Mouse (Mus musculus) WW6 (cell line): ENCODE measurements around the gene Zfp950.

ENCODE experiments used
- DNase-seq: peaks from one replicate; pipeline ENCODE4 v3.0.0-alpha.2; 2013; ENCODE audit warnings: low read depth, low spot score

The Zfp950 gene

DNA sequence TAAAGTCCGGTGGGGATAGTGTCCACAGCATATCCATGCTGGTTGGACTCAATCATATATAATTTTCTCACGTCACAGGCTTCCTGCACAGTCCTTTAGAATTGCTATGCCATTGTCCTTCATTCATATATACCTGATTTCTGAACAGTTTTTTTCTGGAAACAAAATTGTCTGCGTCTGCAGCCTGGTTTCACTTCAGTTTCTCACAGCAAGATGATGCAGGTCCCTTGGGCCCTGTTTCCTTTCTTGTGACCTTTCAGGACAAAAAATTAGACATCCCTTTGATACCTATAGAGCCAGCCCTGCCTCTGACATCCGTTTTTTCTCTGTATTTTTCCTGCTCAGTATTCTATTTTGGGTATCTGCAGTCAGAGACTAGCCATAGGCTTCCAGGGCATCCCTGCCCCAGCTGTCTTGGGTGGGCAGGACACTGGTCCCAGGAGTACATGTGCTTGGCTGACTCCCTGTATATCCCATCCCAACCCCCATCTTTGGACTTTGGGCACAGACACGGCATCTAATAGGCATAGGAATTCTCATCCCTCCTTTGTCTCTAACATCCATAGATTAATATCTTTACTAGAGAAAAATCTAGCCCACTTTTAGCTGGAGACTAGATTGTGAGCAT lies 83.7 kb downstream of the Zfp950 start:
- DNase-seq: no peak

DNA sequence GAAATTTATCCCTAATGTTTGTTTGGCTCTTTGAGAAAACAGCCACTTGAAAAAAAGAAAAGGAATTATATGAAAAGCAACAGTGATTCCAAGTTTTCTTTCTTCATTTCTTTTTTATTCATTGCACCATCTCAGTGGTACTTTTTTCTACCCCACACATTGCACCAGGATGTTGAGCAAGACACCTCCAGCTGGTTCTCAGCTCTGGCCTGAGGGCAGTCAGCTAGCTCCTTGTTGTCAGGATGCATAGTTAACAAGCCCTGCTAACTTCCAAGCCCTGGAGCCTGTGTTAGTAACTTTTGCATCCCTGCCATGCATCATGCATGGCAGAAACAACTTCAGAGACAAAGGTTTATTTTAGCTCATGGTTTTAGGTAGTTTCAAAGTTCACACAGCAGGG lies 87.9 kb downstream of the Zfp950 start:
- no peak for DNase-seq

DNA sequence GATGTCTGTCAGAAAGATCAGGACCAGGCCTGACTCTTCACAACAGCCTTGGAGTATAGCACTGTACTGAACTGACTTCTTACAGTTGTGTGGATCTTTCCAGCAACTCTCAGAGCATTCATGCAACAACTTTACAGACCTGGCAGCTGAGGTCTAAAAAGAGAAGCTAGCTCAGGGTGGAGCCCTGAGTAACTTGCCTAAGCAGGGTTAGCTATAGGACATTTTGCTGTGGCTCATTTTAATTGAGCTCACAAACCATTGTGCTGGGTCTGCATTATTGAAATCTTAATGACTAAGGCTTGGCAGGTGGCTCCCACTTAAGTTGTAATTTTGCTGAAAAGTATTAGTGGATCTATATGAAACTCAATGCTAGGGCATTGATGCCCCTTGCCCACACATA lies 88.6 kb downstream of the Zfp950 start:
- DNase-seq: no peak

DNA sequence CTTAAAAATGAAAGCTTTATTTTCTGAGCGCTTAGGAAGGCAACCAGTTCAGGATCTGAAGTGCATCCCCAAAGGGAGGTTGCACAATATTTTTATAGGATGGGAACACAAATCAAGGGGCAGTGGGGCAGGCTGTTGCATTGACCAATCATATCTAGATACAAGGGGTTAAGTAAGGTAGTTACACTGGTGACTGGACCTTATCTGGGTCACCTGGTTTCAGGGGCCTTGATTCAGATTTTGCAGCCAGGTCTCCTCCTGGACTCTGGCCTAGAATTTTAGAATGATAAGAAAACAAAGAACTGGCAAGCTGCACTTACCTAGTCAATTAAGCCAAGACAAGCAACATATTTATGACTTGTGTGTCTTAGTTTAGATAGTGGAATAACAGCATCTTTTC lies 89.5 kb downstream of the Zfp950 start:
- no peak for DNase-seq

DNA sequence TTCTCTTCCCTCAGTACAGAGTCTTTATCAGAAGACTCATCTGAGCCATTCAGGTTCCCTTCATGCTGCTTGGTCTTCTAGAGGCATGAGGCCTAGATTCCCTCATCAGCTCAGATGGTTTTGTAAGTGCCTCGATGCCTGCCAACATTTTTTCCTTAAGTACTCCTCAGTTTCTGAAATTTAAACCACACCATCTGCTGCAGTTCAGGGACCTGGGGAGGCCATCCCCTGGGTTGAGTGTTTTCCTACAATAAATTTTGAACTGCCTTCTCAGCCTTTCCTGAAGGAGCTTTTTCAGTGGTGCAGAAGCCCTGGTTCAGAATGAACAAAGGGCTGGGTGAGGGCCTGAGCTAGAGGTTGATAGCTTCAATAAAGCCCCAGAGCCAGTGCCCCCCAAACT lies 91.2 kb downstream of the Zfp950 start:
- no peak for DNase-seq

DNA sequence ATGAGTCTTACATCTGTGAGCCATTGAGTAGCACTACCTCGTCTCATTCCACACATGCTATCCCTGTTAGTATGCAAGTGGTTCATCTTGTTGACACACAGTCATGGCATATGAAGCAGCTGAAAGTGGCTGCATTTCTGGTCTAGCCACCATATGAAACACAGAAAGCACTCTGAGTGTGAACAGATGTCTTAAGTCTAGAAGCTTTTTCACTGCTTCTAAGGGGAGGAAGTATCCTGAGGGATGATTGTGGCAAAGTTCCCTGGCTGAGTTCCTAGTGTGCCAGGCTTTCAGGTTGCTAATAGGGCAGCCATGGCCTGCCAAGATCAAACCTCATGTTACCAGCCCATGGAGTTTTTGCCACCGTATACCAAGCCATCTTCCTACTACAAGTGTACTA lies 92.0 kb downstream of the Zfp950 start:
- no peak for DNase-seq

DNA sequence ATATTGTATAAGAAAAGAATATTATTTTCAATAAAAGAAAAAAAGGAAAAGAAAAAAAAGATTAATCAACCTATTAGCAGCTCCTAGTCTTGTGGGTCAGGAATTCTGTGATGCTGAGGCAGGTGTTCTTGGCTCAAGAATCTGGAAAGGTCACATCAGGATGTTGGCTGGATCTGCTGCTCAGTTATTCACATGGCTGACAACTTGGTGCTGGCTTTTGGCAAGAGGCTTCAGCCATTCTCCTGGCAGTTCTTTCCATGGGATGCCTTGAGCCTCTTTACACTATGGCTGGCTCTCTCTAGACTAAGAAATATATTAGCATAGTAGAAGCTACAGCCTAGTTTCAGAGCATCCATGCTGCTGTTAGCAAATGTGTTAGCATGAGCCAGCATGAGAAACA lies 101.5 kb downstream of the Zfp950 start:
- DNase-seq: no peak

DNA sequence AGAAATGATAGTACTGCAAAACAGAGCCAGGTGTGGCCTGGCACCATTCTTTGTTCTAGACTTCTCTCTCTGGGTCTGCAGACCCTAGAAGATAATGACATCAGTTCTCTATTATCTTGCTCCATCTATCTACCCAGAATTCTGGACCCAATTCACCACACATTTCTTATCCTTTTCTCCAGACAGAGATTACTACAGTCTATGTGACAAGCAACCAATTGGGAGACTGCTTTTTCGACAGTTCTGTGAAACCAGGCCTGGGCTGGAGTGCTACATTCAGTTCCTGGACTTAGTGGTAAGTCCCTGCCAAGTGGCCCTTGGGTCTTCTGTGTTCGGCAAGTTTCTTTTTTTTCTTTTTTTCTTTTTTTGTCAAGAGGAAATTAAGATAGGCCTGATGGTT lies 109.1 kb downstream of the Zfp950 start:
- no peak for DNase-seq

DNA sequence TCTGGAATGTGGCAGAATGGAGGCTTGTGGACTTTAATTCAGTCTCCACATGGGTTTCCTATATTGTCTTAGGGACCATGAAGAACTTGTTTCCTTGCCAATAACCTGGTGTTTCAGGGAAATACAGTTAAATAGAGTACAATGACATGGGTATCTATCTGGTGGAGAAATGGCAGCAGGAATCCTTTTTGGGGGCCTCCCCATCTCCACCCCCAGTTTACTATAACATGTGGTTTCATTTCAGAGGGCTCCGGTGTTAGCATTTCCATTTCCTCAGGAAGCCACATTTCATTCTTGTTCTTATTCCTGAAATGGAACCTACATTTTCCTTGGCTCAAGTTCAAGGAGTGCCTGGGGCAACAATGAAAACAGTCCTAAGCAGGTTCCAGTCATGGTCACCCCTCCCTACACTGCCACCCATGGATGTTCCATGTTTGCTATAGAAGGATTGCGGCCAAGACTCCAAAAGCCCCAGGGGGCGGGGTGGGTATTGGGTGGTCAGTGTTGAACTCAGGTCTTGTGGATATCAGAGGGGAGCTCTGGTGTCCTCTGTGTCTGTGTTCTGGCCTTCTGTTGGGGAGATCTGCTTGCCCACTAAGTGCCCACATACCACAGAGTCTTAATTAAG lies 118.6 kb downstream of the Zfp950 start:
- no peak for DNase-seq

DNA sequence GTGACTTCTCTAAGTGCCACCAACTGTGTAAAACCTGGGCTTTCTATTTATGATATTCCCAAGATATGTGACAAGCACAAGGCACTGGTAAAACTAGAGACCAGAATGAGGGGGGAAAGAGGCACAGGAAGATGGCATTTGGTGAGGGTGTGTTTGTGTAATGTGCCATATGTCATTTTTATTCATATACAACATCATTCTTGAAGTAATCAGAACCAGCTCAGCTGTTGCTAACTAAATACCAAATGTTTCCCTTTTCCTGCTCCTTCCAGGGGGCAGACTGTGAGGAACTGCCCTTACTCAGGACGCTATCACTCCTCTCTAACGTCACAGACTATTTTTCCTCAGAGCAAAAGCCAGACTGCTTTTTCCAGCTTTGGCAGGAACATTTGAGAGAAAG lies 119.1 kb downstream of the Zfp950 start:
- no peak for DNase-seq

DNA sequence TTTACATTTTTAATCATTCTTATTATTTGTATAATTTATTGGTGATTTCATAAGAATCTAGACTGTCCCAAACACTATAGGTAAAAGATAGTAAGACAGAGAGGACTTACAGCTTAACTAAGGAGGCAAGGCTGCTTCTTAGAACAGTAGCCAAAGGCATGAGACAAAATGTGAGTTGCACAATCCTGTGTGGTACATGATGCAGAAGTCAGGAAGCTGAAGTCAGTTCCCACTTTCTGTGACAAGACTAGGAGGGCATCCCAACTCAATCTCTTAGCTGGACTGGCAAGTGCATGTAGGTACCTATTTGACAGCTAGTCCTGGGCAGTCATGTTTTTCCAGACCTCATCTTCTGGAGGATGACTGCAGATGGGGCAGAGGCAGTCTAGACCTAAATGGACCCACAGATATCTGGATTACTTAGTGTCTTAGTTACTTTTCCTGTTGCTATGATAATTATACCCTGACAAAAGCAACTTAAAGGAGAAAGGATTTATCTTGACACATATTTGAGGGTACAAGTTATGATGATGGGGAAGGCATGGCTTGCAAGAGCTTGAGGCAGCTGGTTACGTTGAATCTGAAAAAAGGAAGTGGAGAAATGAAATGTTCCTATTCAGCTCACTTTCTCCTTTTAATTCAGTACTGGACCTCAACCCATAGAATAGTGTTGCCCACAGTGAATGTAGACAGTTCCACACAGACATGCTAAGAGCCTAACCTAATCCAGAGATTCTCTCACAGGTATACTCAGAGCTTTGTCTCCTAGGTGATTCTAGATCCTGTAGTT lies 123.0 kb downstream of the Zfp950 start:
- DNase-seq: no peak

DNA sequence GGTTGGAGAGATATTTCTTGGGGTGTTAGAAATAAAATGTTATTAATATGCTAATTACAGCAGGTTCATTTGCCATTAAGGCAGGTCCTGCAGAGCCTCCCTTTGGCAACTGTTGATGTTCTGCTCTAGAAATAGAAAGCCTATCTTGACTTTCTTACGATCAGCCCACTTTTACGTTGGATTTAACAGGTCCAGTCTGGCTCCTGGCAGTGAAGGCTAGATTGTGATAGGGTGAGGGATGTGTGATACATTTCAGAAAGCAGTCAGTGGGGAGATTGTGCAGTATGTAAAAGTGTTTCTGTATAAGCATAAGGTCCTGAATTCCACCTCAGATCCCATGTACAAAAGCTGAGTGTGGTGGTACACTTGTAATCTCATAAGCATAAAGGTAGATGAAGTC lies 131.4 kb downstream of the Zfp950 start:
- no peak for DNase-seq
